Mouse (Mus musculus): Measurements from ENCODE around the gene Fam160b1. TPM values are rescaled to one million over a fixed set of nuclear protein-coding genes. Genes with fewer than 3 reads are reported as not detected.

Fam160b1 gene
- total and polyA plus RNA-seq, 3 experiments, result 6.2 to 16.6 (median 11.1) TPM

DNA sequence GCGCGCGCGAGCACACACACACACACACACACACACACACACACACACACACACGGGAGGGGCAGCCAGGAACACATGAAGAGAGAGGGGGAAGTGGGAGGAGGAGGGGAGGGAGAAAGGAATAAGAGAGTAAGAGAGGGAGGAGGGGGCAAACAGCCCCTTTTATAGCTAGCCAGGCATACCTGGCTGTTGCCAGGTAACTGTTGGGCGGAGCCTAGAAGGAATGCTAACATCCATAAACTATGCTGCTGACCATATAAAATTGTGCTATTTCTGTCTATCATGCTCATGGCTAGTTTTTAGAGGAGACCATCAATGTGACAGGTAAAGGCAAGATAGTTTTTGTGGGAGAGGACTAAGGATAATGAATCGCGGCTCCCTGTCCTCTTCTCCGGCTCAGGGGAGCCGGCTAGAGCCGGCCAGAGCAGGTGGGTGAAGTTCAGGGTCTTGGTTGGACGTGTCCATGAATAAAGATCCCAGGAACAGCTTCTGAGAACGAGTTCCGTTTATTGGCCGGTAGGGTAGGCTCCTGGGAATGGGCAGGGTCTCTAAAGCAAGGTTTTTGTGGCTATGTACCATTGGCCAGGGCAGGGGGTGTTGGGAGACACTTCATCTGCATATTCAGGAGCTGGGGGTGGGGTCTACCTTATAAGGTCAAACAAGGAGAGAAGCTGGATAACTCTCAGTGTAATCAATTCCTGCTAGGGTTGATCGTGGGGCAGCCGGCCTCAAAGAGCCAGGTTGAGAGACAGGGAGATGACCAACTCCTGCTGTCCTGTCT, 57.5 kb downstream of the Fam160b1 start:
- no peaks in the 10 kb centered on the region for H3K36me3 ChIP-seq (replicated peaks)
- TF ChIP-seq CTCF (IDR thresholded peaks at IDR 0.05; ENCODE audit: low read depth, low read length), result no peak
- TF ChIP-seq TAL1 (conservative IDR thresholded peaks at IDR 0.05; ENCODE audit: low read depth, low read length), result no peak
- TF ChIP-seq GATA1 (IDR thresholded peaks at IDR 0.05; ENCODE audit: borderline replicate concordance, low read length), result no peak
- no peak for TF ChIP-seq GATA2 (IDR thresholded peaks at IDR 0.05; ENCODE audit: borderline replicate concordance, low read depth, low read length)
- TF ChIP-seq POLR2AphosphoS5 (IDR thresholded peaks at IDR 0.05; ENCODE audit: insufficient replicate concordance, low read depth, low read length), result no peak
- H3K4me3 ChIP-seq (ENCODE audit: low read depth, low read length), result no peak overlapping the region
- H3K27me3 ChIP-seq (ENCODE audit: insufficient read depth, low read length), result no peaks in the 10 kb centered on the region
- no peak for DNase-seq (ENCODE audit: low spot score)
- H3K9me3 ChIP-seq (replicated peaks), result no peaks in the 10 kb centered on the region
- no peak for ATAC-seq (ENCODE audit: extremely low read depth, insufficient number of reproducible peaks, low FRiP score, poor library complexity, severe bottlenecking)
- H3K4me1 ChIP-seq (ENCODE audit: insufficient read depth, low read depth, low read length), result 0 out of 2 replicates have a peak, but pooled peaks cover under 1% of the 10 kb centered on the region

DNA sequence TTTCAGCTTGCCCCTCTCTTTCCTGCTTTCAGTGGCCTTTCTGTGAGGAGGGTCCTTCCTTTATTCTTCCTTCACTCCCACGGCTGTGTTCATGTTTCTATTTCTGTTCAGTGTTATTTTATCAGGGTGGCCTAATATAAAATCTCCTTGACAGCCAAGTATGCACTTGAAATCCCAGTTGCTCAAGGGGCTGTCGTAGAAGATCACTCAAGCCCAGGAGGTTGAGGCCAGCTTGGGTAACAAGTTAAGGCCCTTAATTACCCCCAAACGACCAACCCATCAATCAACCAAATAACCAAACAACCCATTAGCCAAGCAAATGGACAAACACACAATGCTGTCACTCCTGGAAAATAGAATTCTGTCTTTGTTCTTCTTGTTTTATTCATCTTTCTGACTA, 62.9 kb downstream of the Fam160b1 start:
- ATAC-seq (ENCODE audit: extremely low read depth, insufficient number of reproducible peaks, low FRiP score, poor library complexity, severe bottlenecking) (no peak), DNase-seq (ENCODE audit: low spot score) (no peak)
- no peak overlapping the region for H3K4me3 ChIP-seq (ENCODE audit: low read depth, low read length)
- H3K4me1 ChIP-seq (ENCODE audit: insufficient read depth, low read depth, low read length), result no peaks in the 10 kb centered on the region
- no peaks in the 10 kb centered on the region; the same call in 1 of the 2 replicates for H3K27me3 ChIP-seq (ENCODE audit: insufficient read depth, low read length)
- no peak for TF ChIP-seq TAL1 (conservative IDR thresholded peaks at IDR 0.05; ENCODE audit: low read depth, low read length)
- no peak for TF ChIP-seq POLR2AphosphoS5 (IDR thresholded peaks at IDR 0.05; ENCODE audit: insufficient replicate concordance, low read depth, low read length)
- TF ChIP-seq GATA2 (IDR thresholded peaks at IDR 0.05; ENCODE audit: borderline replicate concordance, low read depth, low read length), result no peak
- TF ChIP-seq CTCF (IDR thresholded peaks at IDR 0.05; ENCODE audit: low read depth, low read length), result no peak
- no peak for TF ChIP-seq GATA1 (IDR thresholded peaks at IDR 0.05; ENCODE audit: borderline replicate concordance, low read length)
- H3K36me3 ChIP-seq (replicated peaks), result no peaks in the 10 kb centered on the region
- no peaks in the 10 kb centered on the region for H3K9me3 ChIP-seq (replicated peaks)

DNA sequence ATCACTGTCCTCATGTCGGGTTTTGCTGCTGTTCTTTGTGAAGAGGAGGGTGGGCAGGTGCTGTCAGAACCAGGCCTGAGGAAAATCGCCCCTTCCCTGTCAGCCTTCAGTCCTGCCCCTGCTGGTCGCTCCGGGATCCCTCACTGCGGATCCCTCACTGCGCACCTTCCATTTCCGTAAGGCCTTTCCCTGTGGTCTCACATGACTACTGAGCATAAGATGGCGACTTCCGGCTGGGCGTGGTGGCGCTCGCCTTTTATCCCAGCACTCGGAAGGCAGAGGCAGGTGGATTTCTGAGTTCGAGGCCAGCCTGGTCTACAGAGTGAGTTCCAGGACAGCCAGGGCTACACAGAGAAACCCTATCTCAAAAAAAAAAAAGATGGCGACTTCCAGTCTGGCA, 64.8 kb downstream of the Fam160b1 start:
- H3K36me3 ChIP-seq (replicated peaks), result no peaks in the 10 kb centered on the region
- H3K27me3 ChIP-seq (ENCODE audit: insufficient read depth, low read length), result no peaks in the 10 kb centered on the region; the same call in 1 of the 2 replicates
- no peaks in the 10 kb centered on the region for H3K4me1 ChIP-seq (ENCODE audit: insufficient read depth, low read depth, low read length)
- no peak for DNase-seq (ENCODE audit: low spot score)
- H3K4me3 ChIP-seq (ENCODE audit: low read depth, low read length), result no peak overlapping the region
- H3K9me3 ChIP-seq (replicated peaks), result no peaks in the 10 kb centered on the region
- no peak for ATAC-seq (ENCODE audit: extremely low read depth, insufficient number of reproducible peaks, low FRiP score, poor library complexity, severe bottlenecking)
- no peak for TF ChIP-seq GATA2 (IDR thresholded peaks at IDR 0.05; ENCODE audit: borderline replicate concordance, low read depth, low read length)
- no peak for TF ChIP-seq GATA1 (IDR thresholded peaks at IDR 0.05; ENCODE audit: borderline replicate concordance, low read length)
- TF ChIP-seq CTCF (IDR thresholded peaks at IDR 0.05; ENCODE audit: low read depth, low read length), result no peak
- TF ChIP-seq TAL1 (conservative IDR thresholded peaks at IDR 0.05; ENCODE audit: low read depth, low read length), result no peak
- no peak for TF ChIP-seq POLR2AphosphoS5 (IDR thresholded peaks at IDR 0.05; ENCODE audit: insufficient replicate concordance, low read depth, low read length)

DNA sequence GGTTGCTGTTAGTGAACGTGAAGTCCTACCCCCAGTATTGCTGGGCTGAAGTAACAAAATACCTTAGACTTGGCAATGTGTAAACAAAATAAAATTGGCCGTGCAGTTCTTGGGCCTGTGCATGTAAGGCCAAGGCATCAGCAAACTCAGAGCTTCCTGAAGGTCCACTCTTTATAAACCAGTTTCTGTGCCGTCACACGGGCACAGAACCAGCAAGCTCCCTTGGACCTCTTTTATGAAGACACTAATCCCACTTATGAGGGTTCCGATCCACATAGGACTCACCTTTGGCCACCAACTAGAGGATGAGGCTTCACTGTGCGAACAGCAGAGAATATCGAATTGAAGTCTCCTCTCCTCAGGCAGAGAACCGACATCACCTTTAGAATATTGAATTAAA, 66.4 kb downstream of the Fam160b1 start:
- DNase-seq (ENCODE audit: low spot score), result no peak
- Histone ChIP-seq H3K4me1 (ENCODE audit: insufficient read depth, low read depth, low read length) (no peaks in the 10 kb centered on the region), H3K4me3 (ENCODE audit: low read depth, low read length) (no peak overlapping the region), H3K36me3 (replicated peaks) (no peaks in the 10 kb centered on the region), H3K9me3 (replicated peaks) (no peaks in the 10 kb centered on the region), H3K27me3 (ENCODE audit: insufficient read depth, low read length) (no peaks in the 10 kb centered on the region; the same call in 1 of the 2 replicates)
- ATAC-seq (ENCODE audit: extremely low read depth, insufficient number of reproducible peaks, low FRiP score, poor library complexity, severe bottlenecking), result no peak
- TF ChIP-seq TAL1 (conservative IDR thresholded peaks at IDR 0.05; ENCODE audit: low read depth, low read length), result no peak
- no peak for TF ChIP-seq CTCF (IDR thresholded peaks at IDR 0.05; ENCODE audit: low read depth, low read length)
- no peak for TF ChIP-seq GATA2 (IDR thresholded peaks at IDR 0.05; ENCODE audit: borderline replicate concordance, low read depth, low read length)
- no peak for TF ChIP-seq GATA1 (IDR thresholded peaks at IDR 0.05; ENCODE audit: borderline replicate concordance, low read length)
- no peak for TF ChIP-seq POLR2AphosphoS5 (IDR thresholded peaks at IDR 0.05; ENCODE audit: insufficient replicate concordance, low read depth, low read length)

DNA sequence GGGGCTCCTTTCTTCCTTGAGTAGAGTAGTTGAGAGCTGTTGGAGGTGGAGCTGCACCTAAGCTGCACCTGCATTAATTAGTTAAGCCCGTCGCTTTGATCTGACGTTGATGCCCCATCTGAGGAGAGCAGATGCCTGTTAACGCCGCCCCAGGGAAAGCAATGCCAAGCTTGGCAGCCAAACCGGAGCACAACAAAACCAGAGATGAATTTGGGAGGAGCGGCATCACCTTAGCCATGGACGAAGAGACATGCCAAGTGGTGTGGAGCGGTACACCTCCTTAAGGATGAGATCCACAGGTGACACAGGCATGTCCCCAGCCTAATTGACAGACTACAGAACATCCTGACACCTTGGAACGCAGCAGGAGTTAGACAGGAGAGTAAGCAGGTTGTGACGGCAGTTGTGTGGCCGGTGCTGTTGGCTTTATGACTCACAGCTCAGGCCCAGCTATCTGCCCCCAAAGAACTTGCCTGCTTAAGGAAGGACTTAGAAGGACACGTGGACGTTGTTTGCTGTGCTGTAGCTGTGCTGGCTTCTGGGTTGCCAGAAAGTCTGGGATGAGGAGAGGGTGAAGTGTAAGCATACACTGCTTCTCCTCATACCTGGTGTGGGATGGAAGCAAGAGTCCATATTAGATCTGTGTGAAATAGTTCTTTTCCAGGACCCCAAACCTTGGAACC, 67.4 kb downstream of the Fam160b1 start:
- Histone ChIP-seq H3K4me3 (ENCODE audit: low read depth, low read length) (no peak overlapping the region), H3K36me3 (replicated peaks) (no peaks in the 10 kb centered on the region), H3K9me3 (replicated peaks) (no peaks in the 10 kb centered on the region), H3K4me1 (ENCODE audit: insufficient read depth, low read depth, low read length) (no peaks in the 10 kb centered on the region), H3K27me3 (ENCODE audit: insufficient read depth, low read length) (no peaks in the 10 kb centered on the region; the same call in 1 of the 2 replicates)
- no peak for TF ChIP-seq TAL1 (conservative IDR thresholded peaks at IDR 0.05; ENCODE audit: low read depth, low read length)
- no peak for TF ChIP-seq GATA1 (IDR thresholded peaks at IDR 0.05; ENCODE audit: borderline replicate concordance, low read length)
- TF ChIP-seq POLR2AphosphoS5 (IDR thresholded peaks at IDR 0.05; ENCODE audit: insufficient replicate concordance, low read depth, low read length), result no peak
- no peak for TF ChIP-seq CTCF (IDR thresholded peaks at IDR 0.05; ENCODE audit: low read depth, low read length)
- TF ChIP-seq GATA2 (IDR thresholded peaks at IDR 0.05; ENCODE audit: borderline replicate concordance, low read depth, low read length), result no peak
- DNase-seq (ENCODE audit: low spot score) (no peak), ATAC-seq (ENCODE audit: extremely low read depth, insufficient number of reproducible peaks, low FRiP score, poor library complexity, severe bottlenecking) (no peak)

DNA sequence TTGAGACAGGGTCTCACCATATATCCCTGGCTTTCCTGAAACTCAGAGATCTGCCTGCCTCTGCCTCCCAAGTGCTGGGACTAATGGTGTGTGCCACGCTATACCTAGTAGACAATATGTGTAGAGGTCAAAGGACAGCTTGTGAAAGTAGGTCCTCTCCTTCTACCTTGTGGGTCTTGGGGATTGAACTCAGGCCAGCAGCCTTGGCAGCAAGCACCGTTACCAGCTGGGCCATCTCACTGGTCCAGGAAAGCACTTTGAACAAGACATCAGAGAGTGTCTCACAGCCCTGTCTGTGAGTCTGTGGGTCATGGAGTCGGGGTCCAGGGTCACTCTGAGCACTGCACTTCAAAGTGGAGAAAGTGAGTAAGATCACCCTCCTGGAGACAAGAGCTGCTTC, 68.2 kb downstream of the Fam160b1 start:
- ATAC-seq (ENCODE audit: extremely low read depth, insufficient number of reproducible peaks, low FRiP score, poor library complexity, severe bottlenecking), result no peak

More for the DNA sequence above, 68.2 kb downstream of the Fam160b1 start:
- no peaks in the 10 kb centered on the region for H3K4me1 ChIP-seq (ENCODE audit: insufficient read depth, low read depth, low read length)
- H3K27me3 ChIP-seq (ENCODE audit: insufficient read depth, low read length), result 0 out of 2 replicates have a peak, but pooled peaks cover 2% of the 10 kb centered on the region
- TF ChIP-seq GATA1 (IDR thresholded peaks at IDR 0.05; ENCODE audit: borderline replicate concordance, low read length) (no peak), CTCF (IDR thresholded peaks at IDR 0.05; ENCODE audit: low read depth, low read length) (no peak), GATA2 (IDR thresholded peaks at IDR 0.05; ENCODE audit: borderline replicate concordance, low read depth, low read length) (no peak), TAL1 (conservative IDR thresholded peaks at IDR 0.05; ENCODE audit: low read depth, low read length) (no peak), POLR2AphosphoS5 (IDR thresholded peaks at IDR 0.05; ENCODE audit: insufficient replicate concordance, low read depth, low read length) (no peak)
- no peaks in the 10 kb centered on the region for H3K36me3 ChIP-seq (replicated peaks)
- no peaks in the 10 kb centered on the region for H3K9me3 ChIP-seq (replicated peaks)
- DNase-seq (ENCODE audit: low spot score), result no peak
- no peak overlapping the region for H3K4me3 ChIP-seq (ENCODE audit: low read depth, low read length)

All from G1E (cell line).